Mouse (Mus musculus) megakaryocyte, embryonic 14.5 days (primary cell): ENCODE data around the gene Cse1l. TPM values are rescaled to one million over a fixed set of nuclear protein-coding genes. Genes with fewer than 3 reads are reported as not detected.

Experiments used
- H3K27me3 ChIP-seq: replicated peaks from 2 replicates; pipeline ENCODE3; 2012; ENCODE audit warnings: inconsistent platforms
- H3K36me3 ChIP-seq: replicated peaks from 2 replicates; pipeline ENCODE3; 2012; ENCODE audit warnings: low read length, inconsistent platforms, mixed read lengths
- H3K4me1 ChIP-seq: 2 replicates; pipeline ENCODE4 v1.6.1; 2012; ENCODE audit warnings: inconsistent platforms
- H3K4me3 ChIP-seq: replicated peaks from 2 replicates; pipeline ENCODE3; 2012; ENCODE audit warnings: moderate library complexity, mild to moderate bottlenecking, inconsistent platforms
- H3K9me3 ChIP-seq: 2 replicates; pipeline ENCODE4 v1.6.1; 2012; ENCODE audit warnings: inconsistent platforms
- FLI1 ChIP-seq: IDR thresholded peaks from 2 replicates; pipeline ENCODE4 v1.6.1; 2012; ENCODE audit warnings: low read length, inconsistent platforms, mixed read lengths
- GATA1 ChIP-seq: IDR thresholded peaks from 3 replicates; pipeline ENCODE4 v1.6.1; 2012; ENCODE audit warnings: mixed read lengths, low read length, inconsistent platforms, borderline replicate concordance
- polyA plus RNA-seq: library from polyadenylated mRNA; stranded (reverse); fragments of >175 nt; gene quantifications from 2 replicates; pipeline ENCODE4 v1.2.3, GENCODE M21; 2012; ENCODE audit warnings: low replicate concordance; ENCODE audit not compliant: insufficient read depth

Cse1l gene
- polyA plus RNA-seq, 1 experiment = 3.6 TPM

GRCm38 (mm10) chr2:166935582-166935981 is 29.7 kb downstream of the Cse1l start:
- H3K9me3 ChIP-seq = no peaks in the 10 kb centered on the region
- H3K4me3 ChIP-seq = no peak overlapping the region
- TF ChIP-seq GATA1 (no peak), FLI1 (no peak)
- no peaks in the 10 kb centered on the region for H3K27me3 ChIP-seq
- peaks cover 95% of the 10 kb centered on the region for H3K36me3 ChIP-seq
- H3K4me1 ChIP-seq = peaks cover 4% of the 10 kb centered on the region; the same call in 1 of the 2 replicates

DNA sequence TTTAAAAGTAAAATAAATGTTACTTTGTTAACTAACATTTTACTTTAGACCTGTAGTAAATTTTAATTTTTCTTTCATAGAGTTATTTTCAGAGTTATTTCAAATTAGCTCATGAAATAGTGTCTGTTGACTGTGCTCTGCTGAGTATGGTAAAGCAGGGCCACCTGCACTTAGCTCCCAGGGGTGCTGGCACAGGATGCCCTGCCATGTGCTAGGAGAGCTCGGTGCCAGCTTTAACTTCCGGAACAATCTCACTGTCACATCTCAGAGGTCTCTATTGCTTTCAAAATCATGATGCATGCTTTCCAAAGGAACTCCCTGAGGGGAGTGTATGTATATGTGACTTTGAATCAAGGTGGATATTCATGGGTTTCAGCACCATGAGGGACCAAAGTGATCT is 30.3 kb downstream of the Cse1l start:
- Histone ChIP-seq H3K36me3 (peaks cover 95% of the 10 kb centered on the region), H3K4me3 (no peak overlapping the region), H3K4me1 (peaks cover 4% of the 10 kb centered on the region; the same call in 1 of the 2 replicates), H3K9me3 (no peaks in the 10 kb centered on the region), H3K27me3 (no peaks in the 10 kb centered on the region)
- TF ChIP-seq FLI1 = no peak
- no peak for TF ChIP-seq GATA1

- Histone ChIP-seq H3K27me3 (no peaks in the 10 kb centered on the region), H3K36me3 (peaks cover 97% of the 10 kb centered on the region), H3K9me3 (no peaks in the 10 kb centered on the region), H3K4me3 (no peak overlapping the region), H3K4me1 (peaks cover 3% of the 10 kb centered on the region; the same call in 1 of the 2 replicates)
- TF ChIP-seq FLI1 (no peak), GATA1 (no peak)
These were observed 37.3 kb downstream of the Cse1l start for GRCm38 (mm10) chr2:166943146-166943545.

GRCm38 (mm10) chr2:166944346-166944745 is 38.5 kb downstream of the Cse1l start:
- Histone ChIP-seq H3K27me3 (no peaks in the 10 kb centered on the region), H3K36me3 (peaks cover 97% of the 10 kb centered on the region), H3K4me1 (peaks cover 3% of the 10 kb centered on the region; the same call in 1 of the 2 replicates), H3K9me3 (no peaks in the 10 kb centered on the region), H3K4me3 (no peak overlapping the region)
- no peak for TF ChIP-seq FLI1
- TF ChIP-seq GATA1 = no peak

GRCm38 (mm10) chr2:166945456-166945855 is 39.6 kb downstream of the Cse1l start:
- TF ChIP-seq FLI1 (no peak), GATA1 (no peak)
- Histone ChIP-seq H3K27me3 (no peaks in the 10 kb centered on the region), H3K4me3 (no peak overlapping the region), H3K4me1 (peaks cover 3% of the 10 kb centered on the region; the same call in 1 of the 2 replicates), H3K36me3 (peaks cover 97% of the 10 kb centered on the region), H3K9me3 (no peaks in the 10 kb centered on the region)

GRCm38 (mm10) chr2:166948246-166948645 is 42.4 kb downstream of the Cse1l start:
- H3K36me3 ChIP-seq = peaks cover 97% of the 10 kb centered on the region

DNA sequence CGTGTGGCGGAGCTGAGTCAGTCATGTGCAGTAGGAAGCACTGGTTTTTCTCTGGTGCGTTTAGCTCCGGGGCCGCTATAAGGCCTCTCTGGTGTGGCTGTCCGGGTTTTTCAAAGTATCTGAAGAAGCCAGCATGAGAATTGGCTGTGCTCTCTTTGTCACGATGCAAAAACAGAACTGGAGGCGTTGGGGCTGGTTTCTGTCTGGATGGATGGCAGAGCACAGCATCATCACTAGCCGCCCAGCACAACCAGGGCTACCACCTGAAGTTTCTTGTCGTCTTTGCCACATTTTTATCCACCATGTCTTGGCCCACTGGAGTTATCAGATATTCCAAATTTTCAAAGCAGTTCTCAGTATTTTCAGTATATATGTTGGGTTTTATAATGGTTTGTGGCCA is 43.1 kb downstream of the Cse1l start:
- no peaks in the 10 kb centered on the region for H3K9me3 ChIP-seq

More at GRCm38 (mm10) chr2:166948246-166948645, 42.4 kb downstream of the Cse1l start:
- Histone ChIP-seq H3K27me3 (no peaks in the 10 kb centered on the region), H3K9me3 (no peaks in the 10 kb centered on the region), H3K4me1 (peaks cover 9% of the 10 kb centered on the region), H3K4me3 (no peak overlapping the region)
- TF ChIP-seq GATA1 (no peak), FLI1 (no peak)

GRCm38 (mm10) chr2:166950853-166951648 is 45.2 kb downstream of the Cse1l start:
- H3K36me3 ChIP-seq = peaks cover 99% of the 10 kb centered on the region
- no peaks in the 10 kb centered on the region for H3K27me3 ChIP-seq
- TF ChIP-seq GATA1 (no peak), FLI1 (no peak)
- H3K4me3 ChIP-seq = no peak overlapping the region
- H3K4me1 ChIP-seq = peaks cover 17% of the 10 kb centered on the region
- H3K9me3 ChIP-seq = no peaks in the 10 kb centered on the region

More for the DNA sequence above, 43.1 kb downstream of the Cse1l start:
- Histone ChIP-seq H3K4me3 (no peak overlapping the region), H3K4me1 (peaks cover 9% of the 10 kb centered on the region), H3K27me3 (no peaks in the 10 kb centered on the region), H3K36me3 (peaks cover 97% of the 10 kb centered on the region)
- no peak for TF ChIP-seq GATA1
- no peak for TF ChIP-seq FLI1

GRCm38 (mm10) chr2:166952151-166952550 is 46.3 kb downstream of the Cse1l start:
- H3K4me3 ChIP-seq = no peak overlapping the region
- no peaks in the 10 kb centered on the region for H3K9me3 ChIP-seq
- TF ChIP-seq FLI1 = no peak
- no peak for TF ChIP-seq GATA1
- H3K36me3 ChIP-seq = peaks cover 97% of the 10 kb centered on the region
- no peaks in the 10 kb centered on the region for H3K27me3 ChIP-seq
- peaks cover 28% of the 10 kb centered on the region for H3K4me1 ChIP-seq

DNA sequence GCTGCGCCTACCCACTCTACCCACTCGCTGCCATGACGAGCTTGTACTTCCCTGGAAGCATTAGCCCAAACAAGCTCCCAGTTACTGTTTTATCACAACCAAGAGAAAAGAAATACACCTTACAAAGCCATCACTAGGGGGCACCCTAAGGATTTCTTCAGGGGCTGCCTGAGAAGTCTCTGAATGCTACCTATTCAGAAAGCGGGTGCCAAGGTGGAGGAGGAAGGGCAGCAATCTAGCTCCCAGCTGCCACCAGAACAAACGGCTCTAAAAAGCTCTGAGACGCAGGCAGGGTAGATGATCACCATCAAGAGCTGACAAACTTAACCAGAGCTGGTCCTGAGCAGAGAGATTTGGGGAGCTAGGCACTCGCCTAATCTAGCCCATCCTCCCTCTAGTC is 51.0 kb downstream of the Cse1l start:
- H3K4me1 ChIP-seq = peaks cover 57% of the 10 kb centered on the region
- H3K4me3 ChIP-seq = peak overlapping the region; percentile 74
- no peak for TF ChIP-seq GATA1
- no peaks in the 10 kb centered on the region for H3K27me3 ChIP-seq
- H3K36me3 ChIP-seq = peaks cover 95% of the 10 kb centered on the region
- no peaks in the 10 kb centered on the region for H3K9me3 ChIP-seq

- no peak for TF ChIP-seq GATA1
- TF ChIP-seq FLI1 = no peak
- peaks cover 79% of the 10 kb centered on the region for H3K36me3 ChIP-seq
- H3K9me3 ChIP-seq = no peaks in the 10 kb centered on the region
- no peaks in the 10 kb centered on the region for H3K27me3 ChIP-seq
- H3K4me3 ChIP-seq = no peak overlapping the region
- H3K4me1 ChIP-seq = peaks cover 79% of the 10 kb centered on the region
These were observed 54.9 kb downstream of the Cse1l start for GRCm38 (mm10) chr2:166960648-166961330.
